Mouse (Mus musculus) liver, embryonic 12.5 days (tissue): ENCODE data around the gene Prss29. TPM values are rescaled to one million over a fixed set of nuclear protein-coding genes. Genes with fewer than 3 reads are reported as not detected.

Source experiments
- ATAC-seq: fragments of 200-750 bp; cut with Nextera tagmentation; 2 replicates; pipeline ENCODE4 v1.8.0; 2017; ENCODE audit warnings: moderate number of reproducible peaks, mild to moderate bottlenecking, moderate library complexity
- H3K27ac ChIP-seq: fragments of 300-500 bp; sonication (generic); 2 replicates; pipeline ENCODE4 v1.5.1; 2016; ENCODE audit warnings: mild to moderate bottlenecking
- H3K27me3 ChIP-seq: fragments of 300-500 bp; sonication (generic); replicated peaks from 2 replicates; pipeline ENCODE4 v1.6.1; 2016; ENCODE audit warnings: mild to moderate bottlenecking, moderate library complexity
- H3K36me3 ChIP-seq: fragments of 300-500 bp; sonication (generic); 2 replicates; pipeline ENCODE4 v1.6.1; 2016; ENCODE audit warnings: mild to moderate bottlenecking, moderate library complexity
- H3K4me1 ChIP-seq: fragments of 300-500 bp; sonication (generic); 2 replicates; pipeline ENCODE4 v1.6.1; 2016
- H3K4me2 ChIP-seq: fragments of 300-500 bp; sonication (generic); 2 replicates; pipeline ENCODE4 v1.6.1; 2016; ENCODE audit warnings: mild to moderate bottlenecking, moderate library complexity
- H3K4me3 ChIP-seq: fragments of 300-500 bp; sonication (generic); 2 replicates; pipeline ENCODE4 v1.5.1; 2016; ENCODE audit warnings: mild to moderate bottlenecking, moderate library complexity
- H3K9ac ChIP-seq: fragments of 300-500 bp; sonication (generic); 2 replicates; pipeline ENCODE4 v1.6.1; 2016; ENCODE audit warnings: mild to moderate bottlenecking, moderate library complexity
- H3K9me3 ChIP-seq: fragments of 300-500 bp; sonication (generic); replicated peaks from 2 replicates; pipeline ENCODE4 v1.6.1; 2016; ENCODE audit warnings: mild to moderate bottlenecking, moderate library complexity
- WGBS: fragments of 180-500 bp; shearing (Covaris S2); methylation state at CpG from one replicate; pipeline ENCODE4 v1.1.7; 2016; ENCODE audit not compliant: insufficient replicate concordance; 5-methylcytosine and 5-hydroxymethylcytosine counted together
- polyA plus RNA-seq: library from polyadenylated mRNA; unstranded; fragments of >200 nt; fragmentation: Nextera tagmentation; extraction: Ambion mirVana; gene quantifications from 2 replicates; pipeline ENCODE4 v1.2.1, GENCODE M21; 2016

Gene Prss29
- polyA plus RNA-seq, 1 experiment from 2014 or later, result not detected

DNA sequence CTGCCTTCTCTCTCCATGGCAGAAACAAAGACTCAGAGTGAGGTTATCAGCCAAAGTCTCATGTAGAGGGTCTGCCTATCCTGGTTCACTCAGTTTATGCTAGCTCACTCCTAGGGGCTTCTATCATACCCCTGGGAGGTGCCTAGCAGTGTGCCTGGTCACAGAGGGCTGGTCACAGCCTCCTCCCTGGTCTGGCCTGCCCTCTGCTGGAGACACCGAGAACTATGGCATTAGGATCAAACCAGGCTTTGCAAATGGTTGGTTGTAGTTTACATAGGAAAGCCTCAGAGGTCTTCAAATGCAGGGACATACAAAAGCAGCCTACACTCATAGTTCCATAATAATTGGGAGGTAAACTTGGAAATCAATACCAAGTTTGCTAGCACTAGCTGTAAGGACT, 45.3 kb downstream of the Prss29 start:
- Histone ChIP-seq H3K36me3 (no peaks in the 10 kb centered on the region), H3K4me3 (no peak overlapping the region), H3K27ac (no peak overlapping the region), H3K9ac (no peak overlapping the region), H3K4me1 (no peaks in the 10 kb centered on the region), H3K4me2 (no peak overlapping the region), H3K9me3 (no peaks in the 10 kb centered on the region), H3K27me3 (peaks cover 12% of the 10 kb centered on the region)
- no peak for ATAC-seq
- 4% methylated on average over 1 of the region's 1 CpGs for WGBS

DNA sequence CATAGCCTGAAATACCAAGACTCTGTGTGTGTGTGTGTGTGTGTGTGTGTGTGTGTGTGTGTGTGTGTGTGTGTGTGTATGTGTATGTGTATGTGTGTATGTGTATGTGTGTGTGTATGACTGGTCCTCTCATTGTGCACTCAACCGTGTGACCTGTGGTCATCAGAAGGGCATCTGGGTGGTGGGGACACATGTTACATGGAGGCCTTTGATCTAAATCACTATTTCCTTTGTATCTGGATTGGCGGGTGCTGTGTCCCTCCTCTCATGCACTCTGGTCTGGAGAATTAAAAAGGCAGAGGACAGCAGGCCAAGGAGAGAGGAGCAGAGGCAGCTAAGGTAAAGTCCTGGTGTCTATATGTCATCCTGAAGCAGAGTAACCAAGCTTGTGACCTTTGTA, 47.6 kb downstream of the Prss29 start, which contains the start of gene Tpsb2:
TSS of gene Tpsb2 (plus strand) at position 301 of the 400 bp plus-strand sequence.
- H3K27ac ChIP-seq, result no peak within 1 kb of the TSS
- no peak within 1 kb of the TSS for H3K9ac ChIP-seq
- H3K36me3 ChIP-seq, result no peaks in the 10 kb centered on the region
- H3K9me3 ChIP-seq, result no peaks in the 10 kb centered on the region
- H3K4me2 ChIP-seq, result no peak within 1 kb of the TSS
- H3K4me3 ChIP-seq, result no peak within 1 kb of the TSS
- H3K4me1 ChIP-seq, result peaks cover 6% of the 10 kb centered on the region; the same call in 1 of the 2 replicates
- peaks cover 12% of the 10 kb centered on the region; the same call in 1 of the 2 replicates for H3K27me3 ChIP-seq
- no peak for ATAC-seq
- WGBS, result 49% methylated on average over 2 of the region's 2 CpGs

DNA sequence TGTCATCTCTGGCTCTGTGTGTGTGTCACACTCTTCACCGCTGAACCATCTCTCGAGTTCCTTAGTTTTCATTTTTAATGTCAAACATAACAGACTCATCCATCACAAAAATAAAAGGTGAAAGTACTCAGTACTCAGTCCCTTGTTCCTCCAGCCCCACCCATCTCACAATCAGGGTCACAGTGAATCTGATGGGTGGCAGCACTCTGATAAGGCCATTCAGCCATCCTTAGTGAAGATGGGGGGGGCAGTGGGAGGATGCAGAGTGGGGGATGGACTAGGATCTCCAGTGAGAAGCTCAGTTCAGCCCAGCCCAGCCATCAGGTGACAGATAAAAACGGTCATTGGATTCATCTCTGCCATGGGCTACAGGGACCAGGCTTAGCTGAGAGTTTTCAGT, 50.5 kb downstream of the Prss29 start, which contains the start of gene Tpsg1:
TSS of gene Tpsg1 (plus strand) at position 301 of the 400 bp plus-strand sequence.
- Histone ChIP-seq H3K4me3 (no peak within 1 kb of the TSS), H3K27me3 (peaks cover 14% of the 10 kb centered on the region), H3K9ac (no peak within 1 kb of the TSS), H3K4me2 (no peak within 1 kb of the TSS), H3K9me3 (no peaks in the 10 kb centered on the region), H3K36me3 (no peaks in the 10 kb centered on the region), H3K4me1 (peaks cover 6% of the 10 kb centered on the region; the same call in 1 of the 2 replicates), H3K27ac (no peak within 1 kb of the TSS)
- no peak for ATAC-seq
- WGBS, result 65% methylated on average over 3 of the region's 3 CpGs

Other genes starting within 250 kb of the Prss29 start
- 6.1 and 7.2 TPM in 2 replicates for gene Tmem204, start 235.1 kb upstream of the Prss29 start, polyA plus RNA-seq
- gene Telo2, start 202.7 kb upstream of the Prss29 start, polyA plus RNA-seq, result 25.6 and 28.6 TPM in 2 replicates
- not detected in 2 replicates for gene Ptx4, start 197.9 kb upstream of the Prss29 start, polyA plus RNA-seq
- gene Clcn7, start 185.3 kb upstream of the Prss29 start, polyA plus RNA-seq, result 13.7 and 14.8 TPM in 2 replicates
- gene Ccdc154, start 156.2 kb upstream of the Prss29 start, polyA plus RNA-seq, result not detected in 2 replicates
- not detected in 2 replicates for gene Gm38655, start 143.2 kb upstream of the Prss29 start, polyA plus RNA-seq
- gene BC003965, start 134.1 kb upstream of the Prss29 start, polyA plus RNA-seq, result 28.8 and 32.1 TPM in 2 replicates
- 15.0 and 17.7 TPM in 2 replicates for gene Unkl, start 130.3 kb upstream of the Prss29 start, polyA plus RNA-seq
- 22.2 and 24.4 TPM in 2 replicates for gene Gnptg, start 78.5 kb upstream of the Prss29 start, polyA plus RNA-seq
- 32.6 and 33.3 TPM in 2 replicates for gene Tsr3, start 78.5 kb upstream of the Prss29 start, polyA plus RNA-seq
- 0.30 and 0.44 TPM in 2 replicates for gene Baiap3, start 62.3 kb upstream of the Prss29 start, polyA plus RNA-seq
- gene Ube2i, start 44.0 kb upstream of the Prss29 start, polyA plus RNA-seq, result 437 and 442 TPM in 2 replicates
- gene Prss34, start 20.3 kb upstream of the Prss29 start, polyA plus RNA-seq, result not detected in 2 replicates
- gene Prss28, start 10.0 kb upstream of the Prss29 start, polyA plus RNA-seq, result not detected in 2 replicates
- gene Tpsab1, start 26.9 kb downstream of the Prss29 start, polyA plus RNA-seq, result not detected in 2 replicates
- 0.29 TPM in 1 of 2 replicates, not detected in the other for gene Tpsb2, start 47.7 kb downstream of the Prss29 start, polyA plus RNA-seq
- 0.42 and 0.69 TPM in 2 replicates for gene Tpsg1, start 50.6 kb downstream of the Prss29 start, polyA plus RNA-seq
- gene Cacna1h, start 115.1 kb downstream of the Prss29 start, polyA plus RNA-seq, result 1.2 and 1.6 TPM in 2 replicates
- not detected in 2 replicates for gene Tekt4, start 136.0 kb downstream of the Prss29 start, polyA plus RNA-seq
- 0.10 TPM in 1 of 2 replicates, not detected in the other for gene Sstr5, start 178.6 kb downstream of the Prss29 start, polyA plus RNA-seq